In genomic region chr13:111210649-111211378, GRCm38 (mm10) we compare ENCODE assay signal across 11 mouse cellular contexts. TPM values are rescaled to one million over a fixed set of nuclear protein-coding genes. Genes with fewer than 3 reads are reported as not detected.
A peak's percentile ranks its signal among the peaks of the same experiment; 100 is the strongest.
DNase-seq lines count a peak whose midpoint lies in the region; ATAC-seq and TF ChIP-seq lines count a peak whose summit lies in the region.
"Had no signal": no experiment of that assay in that cellular context is flagged by ENCODE, and none has a peak within 500 bp of the region (broad histone marks: within the 10 kb centered on the region; RNA-seq: fewer than 3 reads in every experiment).

No protein-coding gene starts in this region.

- no peaks in the 10 kb centered on the region for H3K36me3 ChIP-seq in hindbrain, embryonic 11.5 days (ENCODE audit: control insufficient read depth, insufficient read depth, low read length)
- no peaks in the 10 kb centered on the region for H3K36me3 ChIP-seq in hindbrain, postnatal 0 days (ENCODE audit: insufficient read depth, low read length)
- no peaks in the 10 kb centered on the region for H3K36me3 ChIP-seq in kidney, embryonic 16.5 days (ENCODE audit: insufficient read depth, low read length)

- no peaks in the 10 kb centered on the region for H3K4me1 ChIP-seq in hindbrain, embryonic 11.5 days (replicated peaks; ENCODE audit: control insufficient read depth, insufficient read depth, low read length)
- no peaks in the 10 kb centered on the region for H3K4me1 ChIP-seq in hindbrain, postnatal 0 days (ENCODE audit: insufficient read depth, low read length)
- H3K4me1 ChIP-seq in embryonic fibroblast, embryonic 13.5 days (ENCODE audit: control insufficient read depth, insufficient read depth, low read length) = peaks cover 4% of the 10 kb centered on the region; the same call in 1 of the 2 replicates
- peaks cover 15% of the 10 kb centered on the region for H3K4me1 ChIP-seq in kidney, embryonic 16.5 days (ENCODE audit: insufficient read depth, low read length)

- WGBS in hindbrain, embryonic 11.5 days = 55% methylated on average over 8 of the region's 8 CpGs
- 49% methylated on average over 8 of the region's 8 CpGs for WGBS in hindbrain, postnatal 0 days
- WGBS in kidney, embryonic 16.5 days = 11% methylated on average over 8 of the region's 8 CpGs

- H3K9ac ChIP-seq in hindbrain, embryonic 11.5 days (ENCODE audit: low read depth, low read length) = no peak overlapping the region
- no peak overlapping the region for H3K9ac ChIP-seq in hindbrain, postnatal 0 days (replicated peaks; ENCODE audit: low read length)
- H3K9ac ChIP-seq in kidney, embryonic 16.5 days (replicated peaks; ENCODE audit: low read length) = peak overlapping the region; percentile 46

- no peak overlapping the region for H3K4me2 ChIP-seq in hindbrain, embryonic 11.5 days (replicated peaks; ENCODE audit: low read depth, low read length)
- H3K4me2 ChIP-seq in hindbrain, postnatal 0 days (ENCODE audit: low read depth, low read length) = no peak overlapping the region
- peak overlapping the region; percentile 41 for H3K4me2 ChIP-seq in kidney, embryonic 16.5 days (replicated peaks; ENCODE audit: low read depth, low read length)

- peak; percentile 15 for DNase-seq in hindbrain, embryonic 11.5 days (ENCODE audit: low spot score)
- no peak for DNase-seq in hindbrain, postnatal 0 days (ENCODE audit: low spot score)
- peak; percentile 34 to 47 for DNase-seq in lung, postnatal 4 days
- no peak for DNase-seq in retina, postnatal 1 day
- no peak for DNase-seq in right cerebral cortex, postnatal 10 days (ENCODE audit: low spot score in 2 of 2)
- DNase-seq in cerebellum, postnatal 10 days = no peak
- DNase-seq: thymus, adult 2 months had no signal

- no peak overlapping the region for H3K27ac ChIP-seq in hindbrain, embryonic 11.5 days (ENCODE audit: low read depth, low read length)
- H3K27ac ChIP-seq in hindbrain, postnatal 0 days = no peak overlapping the region
- H3K27ac ChIP-seq in embryonic fibroblast, embryonic 13.5 days (ENCODE audit: insufficient read depth, low read length) = peak overlapping the region; percentile 21; the same call in 1 of the 2 replicates
- H3K27ac ChIP-seq in kidney, embryonic 16.5 days (ENCODE audit: low read length) = peak overlapping the region; percentile 86

- no peaks in the 10 kb centered on the region for H3K27me3 ChIP-seq in hindbrain, embryonic 11.5 days (ENCODE audit: control insufficient read depth, insufficient read depth, low read length)
- H3K27me3 ChIP-seq in hindbrain, postnatal 0 days (ENCODE audit: insufficient read depth, low read length) = no peaks in the 10 kb centered on the region
- H3K27me3 ChIP-seq in kidney, embryonic 16.5 days (ENCODE audit: insufficient read depth, low read length) = no peaks in the 10 kb centered on the region

- ATAC-seq in hindbrain, embryonic 11.5 days (ENCODE audit: low FRiP score) = no peak
- ATAC-seq in hindbrain, postnatal 0 days = no peak
- ATAC-seq in kidney, embryonic 16.5 days (ENCODE audit: low FRiP score, low TSS enrichment) = peak; percentile 94

- H3K4me3 ChIP-seq in hindbrain, embryonic 11.5 days (ENCODE audit: low read depth, low read length) = no peak overlapping the region
- no peak overlapping the region for H3K4me3 ChIP-seq in hindbrain, postnatal 0 days (ENCODE audit: low read length)
- no peak overlapping the region for H3K4me3 ChIP-seq in embryonic fibroblast, embryonic 13.5 days (ENCODE audit: insufficient read depth, low read length)
- H3K4me3 ChIP-seq in kidney, embryonic 16.5 days (ENCODE audit: low read length) = peak overlapping the region; percentile 3; the same call in 1 of the 2 replicates

- H3K9me3 ChIP-seq in hindbrain, embryonic 11.5 days (ENCODE audit: control insufficient read depth, low read length) = no peaks in the 10 kb centered on the region
- H3K9me3 ChIP-seq in hindbrain, postnatal 0 days (ENCODE audit: low read length) = no peaks in the 10 kb centered on the region
- H3K9me3 ChIP-seq in kidney, embryonic 16.5 days (ENCODE audit: low read length) = no peaks in the 10 kb centered on the region

- no peak for TF ChIP-seq POLR2A in embryonic fibroblast, embryonic 13.5 days (IDR thresholded peaks at IDR 0.05; ENCODE audit: low read depth, low read length)

- no peak for TF ChIP-seq CTCF in hindbrain, postnatal 0 days (IDR thresholded peaks at IDR 0.05; ENCODE audit: low read depth)
- TF ChIP-seq CTCF in embryonic fibroblast, embryonic 13.5 days (IDR thresholded peaks at IDR 0.05; ENCODE audit: borderline replicate concordance, insufficient read depth, low read length) = no peak

RNA-seq across cellular contexts. Expression of gene Actbl2, which starts 44.0 kb away (rescaled TPM):
- polyA plus RNA-seq in hindbrain, embryonic 11.5 days (2014; fragmentation: Nextera tagmentation; extraction: Ambion mirVana) = not detected in 2 replicates
- total RNA-seq in hindbrain, postnatal 0 days (2014; rRNA removed) = 0.05 TPM in 1 of 2 replicates, not detected in the other
- polyA plus RNA-seq in hindbrain, postnatal 0 days (2015; fragmentation: Nextera tagmentation; extraction: Ambion mirVana) = 0.06 TPM in 1 of 2 replicates, not detected in the other
- polyA plus RNA-seq in embryonic fibroblast, embryonic 13.5 days (2011; ENCODE audit: insufficient read length, low read depth, missing spikeins) = not detected in 2 replicates
- not detected in 2 replicates for polyA plus RNA-seq in kidney, embryonic 16.5 days (2015; fragmentation: Nextera tagmentation; extraction: Ambion mirVana)
- total RNA-seq: layer of hippocampus, postnatal 10 days had no signal
- polyA plus RNA-seq: cortical plate, adult 2 months; thymus, adult 2 months had no signal

Comparison
In these comparisons a context has a peak if more than half of its experiments do, and no peak if none do; other contexts are left out.
1. DNase-seq: peak in hindbrain, embryonic 11.5 days (single experiment) and lung, postnatal 4 days (2 of 2); none in hindbrain, postnatal 0 days (single experiment), retina, postnatal 1 day (single experiment), right cerebral cortex, postnatal 10 days (0 of 2) and cerebellum, postnatal 10 days (0 of 2).
2. H3K27ac ChIP-seq: peak in embryonic fibroblast, embryonic 13.5 days (single experiment) and kidney, embryonic 16.5 days (single experiment); none in hindbrain, embryonic 11.5 days (single experiment) and hindbrain, postnatal 0 days (single experiment).